Mouse (Mus musculus) large intestine, adult 2 months (tissue): ENCODE results near the gene Gm17655. TPM values are rescaled to one million over a fixed set of nuclear protein-coding genes. Genes with fewer than 3 reads are reported as not detected.
"Not testable (repeated sequence)": the region's sequence is repeated elsewhere in the genome, so short reads cannot be mapped to it uniquely, and the experiment has no call there.

ENCODE experiments used
- DNase-seq: peaks from one replicate; pipeline ENCODE4 v3.0.0-alpha.2; 2012; ENCODE audit warnings: low read depth, low spot score
- WGBS: fragments of 180-500 bp; shearing (Covaris S2); methylation state at CpG from one replicate; pipeline ENCODE4 v1.1.7; 2018; 5-methylcytosine and 5-hydroxymethylcytosine counted together
- polyA plus RNA-seq: library from polyadenylated mRNA; depleted of rRNA; stranded (reverse); fragments of >200 nt; gene quantifications from 2 replicates; pipeline ENCODE4 v1.2.3, GENCODE M21; 2012; rRNA removed

Gm17655 gene
- polyA plus RNA-seq, 1 experiment = 0.21 TPM

DNA sequence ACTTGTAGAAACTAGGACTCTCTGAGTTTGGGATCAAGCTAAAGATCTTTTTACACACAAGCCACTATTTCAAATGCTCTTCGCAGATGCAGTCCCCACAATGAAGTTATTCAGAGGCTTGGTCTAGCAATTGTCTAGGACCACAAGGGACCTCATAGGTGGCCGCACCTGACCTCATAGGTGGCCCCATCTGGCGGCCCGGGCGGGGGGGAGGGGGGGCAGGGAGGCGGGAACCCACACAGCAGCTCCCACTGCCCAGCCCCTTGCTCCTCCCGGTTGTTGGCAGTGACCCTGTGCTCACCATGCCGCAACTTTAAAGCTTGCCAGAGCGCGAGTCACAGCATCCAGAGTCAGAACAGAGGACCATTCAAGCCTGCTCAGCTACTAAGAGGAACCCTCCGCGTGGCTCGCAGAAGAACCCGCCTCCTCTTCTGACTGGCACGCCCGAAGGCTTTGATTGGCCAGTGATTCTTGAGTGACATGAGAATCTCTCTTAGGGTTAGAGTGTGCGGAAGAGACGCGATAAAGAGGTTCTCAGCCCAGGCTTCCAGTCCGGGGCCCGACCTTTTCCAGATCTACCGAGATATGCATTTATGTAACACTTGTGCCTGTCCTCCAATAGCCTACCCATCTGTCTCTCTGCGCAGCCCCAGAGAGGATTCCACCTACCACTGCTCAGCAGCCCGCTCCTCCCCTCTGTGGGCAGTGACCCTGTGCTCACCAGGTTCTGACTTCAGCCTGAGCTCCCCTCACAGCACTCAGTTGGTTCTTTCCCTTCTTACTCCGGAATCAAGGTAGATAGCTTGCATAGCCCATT, 21.9 kb upstream of the Gm17655 start, which contains the start of gene Gm35315:
Gene Gm35315 (minus strand): TSS at position 391 of the 817 bp plus-strand sequence.
- DNase-seq = peak; percentile 86
- 1% methylated on average over 25 of the region's 25 CpGs for WGBS

DNA sequence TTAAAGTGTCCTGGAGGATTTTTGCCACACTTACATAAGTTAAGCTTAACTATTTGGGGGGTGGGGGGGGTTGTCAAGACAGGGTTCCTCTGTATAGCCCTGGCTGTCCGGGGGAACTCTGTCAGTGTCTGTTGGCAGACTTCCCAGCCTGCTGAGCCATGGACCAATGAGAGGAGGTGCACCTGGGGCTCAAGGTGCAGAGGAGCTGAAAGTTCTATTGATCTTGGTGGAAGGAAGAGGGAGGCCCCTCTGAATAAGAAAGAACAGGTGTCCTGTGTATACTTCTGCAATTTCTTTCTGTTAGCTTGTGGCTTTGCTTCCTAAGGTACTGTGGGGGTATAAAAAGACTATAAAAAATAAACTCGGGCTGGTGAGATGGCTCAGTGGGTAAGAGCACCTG, 19.2 kb upstream of the Gm17655 start:
- WGBS = 17% methylated on average over 2 of the region's 2 CpGs
- no peak for DNase-seq

DNA sequence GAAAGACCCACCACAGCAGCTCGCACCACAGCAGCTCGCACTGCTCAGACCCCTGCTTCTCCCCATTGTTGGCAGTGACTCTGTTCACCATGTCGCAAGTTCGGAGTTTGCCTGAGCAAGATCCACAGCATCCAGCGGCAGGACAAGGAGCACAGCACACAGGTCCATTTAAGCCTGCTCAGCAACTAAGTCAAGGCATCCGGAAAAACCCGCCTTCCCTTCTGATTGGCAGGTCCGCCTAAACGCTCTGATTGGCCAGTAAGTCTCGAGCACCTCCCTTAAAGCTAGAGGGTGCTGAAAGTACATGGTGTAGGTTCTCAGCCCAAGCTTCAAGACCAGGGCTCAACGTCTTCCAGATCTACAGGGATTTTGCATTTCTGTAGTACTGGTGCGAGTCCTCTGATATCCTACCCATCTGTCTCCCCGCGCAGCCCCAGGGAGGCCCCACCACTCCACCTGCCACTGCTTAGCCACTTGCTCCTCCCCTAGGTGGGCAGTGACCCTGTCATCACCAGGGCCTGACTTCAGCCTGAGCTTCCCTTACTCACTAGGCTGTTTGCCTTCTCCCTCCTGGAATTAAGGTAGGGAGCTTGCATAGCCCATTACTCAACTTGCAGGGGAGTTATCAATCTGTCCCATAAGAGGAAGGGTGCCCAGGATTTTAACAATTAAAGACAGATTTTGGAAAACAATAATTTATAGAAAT, 14.0 kb upstream of the Gm17655 start:
- no peak for DNase-seq
- WGBS = 67% methylated on average over 14 of the region's 14 CpGs

DNA sequence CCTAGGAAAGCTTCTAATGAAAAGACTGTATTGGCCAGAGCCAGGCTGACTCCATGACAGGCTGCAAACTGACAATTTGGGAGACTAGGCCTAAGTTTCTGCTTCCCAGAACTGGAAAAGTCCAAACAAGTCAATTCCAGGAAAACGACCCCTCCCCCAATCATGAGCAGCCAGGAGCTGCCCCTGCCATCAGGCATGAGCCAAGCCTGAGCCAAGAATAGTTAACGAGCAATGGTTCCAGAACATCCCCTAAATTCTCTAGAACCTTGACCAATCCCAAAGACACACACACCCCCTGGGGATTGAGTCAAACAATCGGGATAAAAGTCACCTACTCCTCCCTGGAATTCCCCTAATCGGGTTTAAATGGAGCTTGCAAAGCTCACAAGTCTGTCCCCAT, 10.6 kb upstream of the Gm17655 start:
- DNase-seq = no peak
- 79% methylated on average over 4 of the region's 4 CpGs for WGBS

DNA sequence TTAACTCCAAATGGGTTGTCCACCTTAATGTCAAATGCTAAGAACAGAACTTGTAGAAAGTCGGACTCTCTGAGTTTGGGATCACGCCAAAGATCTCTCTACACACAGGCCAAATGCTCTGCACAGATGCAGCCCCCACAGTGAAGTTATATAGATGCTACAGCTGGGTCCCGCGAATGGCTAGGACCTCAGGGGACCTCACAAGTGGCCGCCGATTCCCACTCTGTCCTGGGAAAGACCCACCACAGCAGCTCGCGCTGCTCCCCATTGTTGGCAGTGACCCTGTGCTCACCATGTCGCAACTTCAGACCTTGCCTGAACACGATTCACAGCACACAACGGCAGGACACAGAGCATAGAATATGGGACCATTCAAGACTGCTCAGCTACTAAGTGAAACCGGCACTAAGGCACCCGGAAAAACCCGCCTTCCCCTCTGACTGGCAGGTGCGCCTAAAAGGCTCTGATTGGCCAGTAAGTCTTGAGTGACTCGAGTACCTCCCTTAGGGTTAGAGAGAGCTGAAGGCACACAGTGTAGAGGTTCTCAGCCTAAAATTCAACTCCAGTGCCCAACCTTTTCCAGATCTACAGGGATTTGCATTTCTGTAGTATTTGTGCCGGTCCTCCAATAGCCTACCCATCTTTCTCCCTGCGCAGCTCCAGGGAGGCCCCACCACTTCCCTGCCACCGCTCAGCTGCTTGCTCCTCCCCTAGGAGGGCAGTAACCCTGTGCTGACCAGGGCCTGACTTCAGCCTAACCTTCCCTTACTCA, 14.5 kb downstream of the Gm17655 start:
- 2% methylated on average over 19 of the region's 19 CpGs for WGBS
- DNase-seq = peak; percentile 83

DNA sequence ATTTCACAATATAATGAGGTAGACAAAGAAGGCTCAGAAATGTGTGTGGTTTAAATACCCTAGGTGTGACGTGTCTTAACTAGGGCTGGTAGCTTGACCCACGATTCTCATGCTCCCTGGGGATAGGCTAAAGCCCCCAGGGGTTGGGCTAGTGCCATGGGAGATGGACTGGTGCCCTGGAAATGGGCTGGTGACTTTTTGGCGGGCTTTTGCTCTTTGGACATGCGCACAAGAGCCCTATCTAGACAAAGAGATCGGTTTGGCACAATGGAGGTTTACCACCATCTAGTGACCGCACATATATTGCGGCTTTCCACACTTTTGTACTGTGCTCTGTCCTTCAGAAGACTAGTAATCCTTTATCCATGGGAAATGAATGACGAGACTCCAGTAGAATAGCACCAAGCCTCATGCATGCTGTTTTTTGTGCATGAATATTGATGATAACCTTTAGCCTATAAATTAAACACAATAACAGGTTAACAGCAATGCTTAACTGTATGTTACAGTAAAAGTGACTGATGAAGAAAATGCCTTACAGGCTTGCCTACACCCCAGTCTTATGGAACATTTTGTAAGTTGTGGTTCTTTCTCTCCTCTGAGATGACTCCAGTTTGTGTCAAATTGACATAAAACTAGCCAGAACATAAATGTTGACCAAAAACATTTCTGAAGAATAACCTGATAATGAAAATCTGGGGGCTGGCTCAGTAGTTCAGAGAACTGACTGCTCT, 48.5 kb downstream of the Gm17655 start:
- 37% methylated on average over 8 of the region's 8 CpGs for WGBS
- not testable (repeated sequence) for DNase-seq

DNA sequence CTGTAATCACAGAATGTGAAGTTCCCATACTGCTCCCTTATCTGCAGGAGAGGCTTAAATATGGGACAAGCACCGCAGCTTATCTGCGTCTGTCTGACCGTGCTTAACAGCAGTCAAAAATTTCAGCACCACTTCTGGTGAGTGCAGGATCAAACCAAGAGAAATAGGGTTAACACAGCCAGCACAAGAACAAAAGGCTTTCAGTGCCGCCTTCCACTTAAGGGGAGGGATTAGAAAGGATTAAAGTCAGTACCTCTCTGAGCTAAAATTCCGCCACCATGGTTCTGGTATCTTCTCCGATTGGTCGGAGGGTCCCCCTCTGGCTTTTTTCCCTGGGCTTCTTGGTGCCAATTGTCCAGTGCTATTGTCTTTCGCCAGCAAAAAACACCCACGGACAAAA, 49.0 kb downstream of the Gm17655 start:
- no peak for DNase-seq
- WGBS = 60% methylated on average over 9 of the region's 9 CpGs

DNA sequence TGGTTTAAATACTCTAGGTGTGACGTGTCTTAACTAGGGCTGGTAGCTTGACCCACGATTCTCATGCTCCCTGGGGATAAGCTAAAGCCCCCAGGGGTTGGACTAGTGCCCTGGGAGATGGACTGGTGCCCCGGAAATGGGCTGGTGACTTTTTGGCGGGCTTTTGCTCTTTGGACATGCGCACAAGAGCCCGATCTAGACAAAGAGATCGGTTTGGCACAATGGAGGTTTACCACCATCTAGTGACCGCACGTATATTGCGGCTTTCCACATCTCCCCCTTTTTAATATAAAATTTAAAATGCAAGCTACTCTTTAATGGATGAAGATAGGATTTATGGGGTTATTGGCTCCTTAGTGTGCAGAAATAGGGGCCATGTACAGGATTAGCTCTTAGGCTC, 56.5 kb downstream of the Gm17655 start:
- WGBS = 85% methylated on average over 10 of the region's 10 CpGs
- DNase-seq = not testable (repeated sequence)

Other genes with a start within 250 kb of the Gm17655 start
- gene Gm15446, start 149.1 kb downstream of the Gm17655 start, polyA plus RNA-seq = 1.0 and 1.5 TPM in 2 replicates
- gene Zfp932, start 76.0 kb downstream of the Gm17655 start, polyA plus RNA-seq = 2.3 and 2.4 TPM in 2 replicates
- 0.20 and 0.41 TPM in 2 replicates for gene Gm35315, start 21.9 kb upstream of the Gm17655 start, polyA plus RNA-seq
- gene Plcxd1, start 27.5 kb upstream of the Gm17655 start, polyA plus RNA-seq = 0.36 and 0.49 TPM in 2 replicates
- gene Gtpbp6, start 35.7 kb upstream of the Gm17655 start, polyA plus RNA-seq = 70.5 and 76.0 TPM in 2 replicates
- gene Zfp605, start 37.6 kb upstream of the Gm17655 start, polyA plus RNA-seq = 0.30 and 0.44 TPM in 2 replicates
- gene Chfr, start 63.3 kb upstream of the Gm17655 start, polyA plus RNA-seq = 34.2 and 51.3 TPM in 2 replicates
- gene Golga3, start 104.2 kb upstream of the Gm17655 start, polyA plus RNA-seq = 4.7 and 8.6 TPM in 2 replicates
- gene Ankle2, start 158.5 kb upstream of the Gm17655 start, polyA plus RNA-seq = 4.7 and 7.2 TPM in 2 replicates
- gene Pgam5, start 197.4 kb upstream of the Gm17655 start, polyA plus RNA-seq = 19.0 and 21.0 TPM in 2 replicates
- 5.1 and 5.9 TPM in 2 replicates for gene Pxmp2, start 213.7 kb upstream of the Gm17655 start, polyA plus RNA-seq
- 12.3 and 14.4 TPM in 2 replicates for gene Pole, start 213.8 kb upstream of the Gm17655 start, polyA plus RNA-seq